Mouse (Mus musculus): ENCODE data around the gene Ccs. TPM values are rescaled to one million over a fixed set of nuclear protein-coding genes. Genes with fewer than 3 reads are reported as not detected.

Gene Ccs
- polyA plus RNA-seq, 1 experiment = 45.8 TPM

GRCm38 (mm10) chr19:4811063-4811908, 27.8 kb downstream of the Ccs start, which contains the start of the genes Gm21992 and Rbm14:
Gene Gm21992 (minus strand): TSS chr19:4811612.
Gene Rbm14 (minus strand): TSS chr19:4811634.
- Histone ChIP-seq H3K4me1 (replicated peaks; ENCODE audit: control insufficient read depth, insufficient read depth, low read length) (peaks cover 3% of the 10 kb centered on the region), H3K36me3 (ENCODE audit: control insufficient read depth, insufficient read depth, low read length) (no peaks in the 10 kb centered on the region), H3K27me3 (ENCODE audit: control insufficient read depth, insufficient read depth, low read length) (no peaks in the 10 kb centered on the region), H3K27ac (ENCODE audit: control insufficient read depth, insufficient read depth, low read length) (peak within 1 kb of the TSS; percentile 60), H3K4me3 (ENCODE audit: control insufficient read depth, insufficient read depth, low read length) (peak within 1 kb of the TSS; percentile 65)
- under 1% methylated on average over 83 of the region's 83 CpGs for WGBS
- TF ChIP-seq POLR2A (IDR thresholded peaks at IDR 0.05; ENCODE audit: control insufficient read depth, extremely low read depth, insufficient read depth, low read length, poor library complexity) (peak; percentile 98), CTCF (IDR thresholded peaks at IDR 0.05; ENCODE audit: borderline replicate concordance, control insufficient read depth, extremely low read depth, insufficient read depth, low read length, poor library complexity) (peak; percentile 53; the same call in 1 of the 2 replicates)
- peak; percentile 96 for DNase-seq

GRCm38 (mm10) chr19:4810746-4811062, 28.4 kb downstream of the Ccs start:
- H3K4me3 ChIP-seq (ENCODE audit: control insufficient read depth, insufficient read depth, low read length) = peak overlapping the region; percentile 58
- TF ChIP-seq POLR2A (IDR thresholded peaks at IDR 0.05; ENCODE audit: control insufficient read depth, extremely low read depth, insufficient read depth, low read length, poor library complexity) = no peak
- TF ChIP-seq CTCF (IDR thresholded peaks at IDR 0.05; ENCODE audit: borderline replicate concordance, control insufficient read depth, extremely low read depth, insufficient read depth, low read length, poor library complexity) = no peak
- H3K27ac ChIP-seq (ENCODE audit: control insufficient read depth, insufficient read depth, low read length) = no peak overlapping the region
- DNase-seq = no peak
- no peaks in the 10 kb centered on the region for H3K36me3 ChIP-seq (ENCODE audit: control insufficient read depth, insufficient read depth, low read length)
- peaks cover 3% of the 10 kb centered on the region for H3K4me1 ChIP-seq (replicated peaks; ENCODE audit: control insufficient read depth, insufficient read depth, low read length)
- no peaks in the 10 kb centered on the region for H3K27me3 ChIP-seq (ENCODE audit: control insufficient read depth, insufficient read depth, low read length)
- WGBS = 1% methylated on average over 17 of the region's 17 CpGs

- Histone ChIP-seq H3K27me3 (ENCODE audit: control insufficient read depth, insufficient read depth, low read length) (no peaks in the 10 kb centered on the region), H3K4me3 (ENCODE audit: control insufficient read depth, insufficient read depth, low read length) (peak overlapping the region; percentile 58), H3K27ac (ENCODE audit: control insufficient read depth, insufficient read depth, low read length) (no peak overlapping the region), H3K36me3 (ENCODE audit: control insufficient read depth, insufficient read depth, low read length) (no peaks in the 10 kb centered on the region), H3K4me1 (replicated peaks; ENCODE audit: control insufficient read depth, insufficient read depth, low read length) (peaks cover 3% of the 10 kb centered on the region)
- peak; percentile 8 for DNase-seq
- under 1% methylated on average over 14 of the region's 14 CpGs for WGBS
- TF ChIP-seq CTCF (IDR thresholded peaks at IDR 0.05; ENCODE audit: borderline replicate concordance, control insufficient read depth, extremely low read depth, insufficient read depth, low read length, poor library complexity) (no peak), POLR2A (IDR thresholded peaks at IDR 0.05; ENCODE audit: control insufficient read depth, extremely low read depth, insufficient read depth, low read length, poor library complexity) (no peak)
These were observed 28.8 kb downstream of the Ccs start for GRCm38 (mm10) chr19:4810309-4810708.

GRCm38 (mm10) chr19:4803283-4803682, 35.8 kb downstream of the Ccs start:
- H3K36me3 ChIP-seq (ENCODE audit: control insufficient read depth, insufficient read depth, low read length) = peaks cover 48% of the 10 kb centered on the region
- H3K27ac ChIP-seq (ENCODE audit: control insufficient read depth, insufficient read depth, low read length) = no peak overlapping the region
- no peaks in the 10 kb centered on the region for H3K4me1 ChIP-seq (replicated peaks; ENCODE audit: control insufficient read depth, insufficient read depth, low read length)
- 94% methylated on average over 10 of the region's 10 CpGs for WGBS
- no peak overlapping the region for H3K4me3 ChIP-seq (ENCODE audit: control insufficient read depth, insufficient read depth, low read length)
- no peaks in the 10 kb centered on the region for H3K27me3 ChIP-seq (ENCODE audit: control insufficient read depth, insufficient read depth, low read length)
- TF ChIP-seq POLR2A (IDR thresholded peaks at IDR 0.05; ENCODE audit: control insufficient read depth, extremely low read depth, insufficient read depth, low read length, poor library complexity) (no peak), CTCF (IDR thresholded peaks at IDR 0.05; ENCODE audit: borderline replicate concordance, control insufficient read depth, extremely low read depth, insufficient read depth, low read length, poor library complexity) (no peak)
- no peak for DNase-seq

- TF ChIP-seq POLR2A (IDR thresholded peaks at IDR 0.05; ENCODE audit: control insufficient read depth, extremely low read depth, insufficient read depth, low read length, poor library complexity) (no peak), CTCF (IDR thresholded peaks at IDR 0.05; ENCODE audit: borderline replicate concordance, control insufficient read depth, extremely low read depth, insufficient read depth, low read length, poor library complexity) (no peak)
- H3K27me3 ChIP-seq (ENCODE audit: control insufficient read depth, insufficient read depth, low read length) = no peaks in the 10 kb centered on the region
- peaks cover 48% of the 10 kb centered on the region for H3K36me3 ChIP-seq (ENCODE audit: control insufficient read depth, insufficient read depth, low read length)
- over 99% methylated on average over 7 of the region's 7 CpGs for WGBS
- DNase-seq = no peak
- H3K4me3 ChIP-seq (ENCODE audit: control insufficient read depth, insufficient read depth, low read length) = no peak overlapping the region
- H3K4me1 ChIP-seq (replicated peaks; ENCODE audit: control insufficient read depth, insufficient read depth, low read length) = no peaks in the 10 kb centered on the region
- no peak overlapping the region for H3K27ac ChIP-seq (ENCODE audit: control insufficient read depth, insufficient read depth, low read length)
These were observed 36.4 kb downstream of the Ccs start for GRCm38 (mm10) chr19:4802691-4803091.

- H3K27me3 ChIP-seq (ENCODE audit: control insufficient read depth, insufficient read depth, low read length) = no peaks in the 10 kb centered on the region
- no peak for DNase-seq
- peaks cover 48% of the 10 kb centered on the region for H3K36me3 ChIP-seq (ENCODE audit: control insufficient read depth, insufficient read depth, low read length)
- no peak overlapping the region for H3K27ac ChIP-seq (ENCODE audit: control insufficient read depth, insufficient read depth, low read length)
- no peak overlapping the region for H3K4me3 ChIP-seq (ENCODE audit: control insufficient read depth, insufficient read depth, low read length)
- TF ChIP-seq CTCF (IDR thresholded peaks at IDR 0.05; ENCODE audit: borderline replicate concordance, control insufficient read depth, extremely low read depth, insufficient read depth, low read length, poor library complexity) (no peak), POLR2A (IDR thresholded peaks at IDR 0.05; ENCODE audit: control insufficient read depth, extremely low read depth, insufficient read depth, low read length, poor library complexity) (no peak)
- no peaks in the 10 kb centered on the region for H3K4me1 ChIP-seq (replicated peaks; ENCODE audit: control insufficient read depth, insufficient read depth, low read length)
- WGBS = 98% methylated on average over 5 of the region's 5 CpGs
These were observed 40.0 kb downstream of the Ccs start for GRCm38 (mm10) chr19:4799083-4799482.
